Mouse (Mus musculus): Measurements from ENCODE around the gene Rabl2. TPM values are rescaled to one million over a fixed set of nuclear protein-coding genes. Genes with fewer than 3 reads are reported as not detected.

The Rabl2 gene
- polyA plus RNA-seq, 1 experiment from 2014 or later: 41.3 TPM

- ATAC-seq (replicated peaks; ENCODE audit: low FRiP score, low TSS enrichment, low read depth) (peak; percentile 53), DNase-seq (ENCODE audit: low spot score) (no peak)
- Histone ChIP-seq H3K4me2 (ENCODE audit: low read length) (peak overlapping the region; percentile 82), H3K36me3 (ENCODE audit: control insufficient read depth, insufficient read depth, low read length) (peaks cover 13% of the 10 kb centered on the region), H3K4me1 (replicated peaks; ENCODE audit: control insufficient read depth, insufficient read depth, low read length) (peaks cover 5% of the 10 kb centered on the region; the same call in 1 of the 2 replicates), H3K9ac (ENCODE audit: low read length) (peak overlapping the region; percentile 57), H3K9me3 (ENCODE audit: control insufficient read depth, low read length) (no peaks in the 10 kb centered on the region), H3K4me3 (ENCODE audit: low read depth, low read length) (peak overlapping the region; percentile 79), H3K27ac (ENCODE audit: low read depth) (no peak overlapping the region), H3K27me3 (replicated peaks; ENCODE audit: control insufficient read depth, insufficient read depth, low read length) (no peaks in the 10 kb centered on the region)
- 2% methylated on average over 30 of the region's 30 CpGs for WGBS
These were observed 406 bp downstream of the Rabl2 start for GRCm38 (mm10) chr15:89591317-89591716.

- Histone ChIP-seq H3K4me2 (ENCODE audit: low read length) (no peak overlapping the region), H3K4me3 (ENCODE audit: low read depth, low read length) (no peak overlapping the region), H3K9ac (ENCODE audit: low read length) (no peak overlapping the region), H3K4me1 (replicated peaks; ENCODE audit: control insufficient read depth, insufficient read depth, low read length) (peaks cover 5% of the 10 kb centered on the region; the same call in 1 of the 2 replicates), H3K27me3 (replicated peaks; ENCODE audit: control insufficient read depth, insufficient read depth, low read length) (no peaks in the 10 kb centered on the region), H3K9me3 (ENCODE audit: control insufficient read depth, low read length) (no peaks in the 10 kb centered on the region), H3K27ac (ENCODE audit: low read depth) (no peak overlapping the region), H3K36me3 (ENCODE audit: control insufficient read depth, insufficient read depth, low read length) (peaks cover 19% of the 10 kb centered on the region)
- WGBS: 85% methylated on average over 5 of the region's 5 CpGs
- DNase-seq (ENCODE audit: low spot score) (no peak), ATAC-seq (replicated peaks; ENCODE audit: low FRiP score, low TSS enrichment, low read depth) (no peak)
These were observed 2.6 kb downstream of the Rabl2 start for GRCm38 (mm10) chr15:89589146-89589545.

- Histone ChIP-seq H3K9ac (ENCODE audit: low read length) (no peak overlapping the region), H3K27me3 (replicated peaks; ENCODE audit: control insufficient read depth, insufficient read depth, low read length) (no peaks in the 10 kb centered on the region), H3K4me3 (ENCODE audit: low read depth, low read length) (no peak overlapping the region), H3K4me2 (ENCODE audit: low read length) (no peak overlapping the region), H3K27ac (ENCODE audit: low read depth) (no peak overlapping the region), H3K4me1 (replicated peaks; ENCODE audit: control insufficient read depth, insufficient read depth, low read length) (no peaks in the 10 kb centered on the region; the same call in 1 of the 2 replicates), H3K36me3 (ENCODE audit: control insufficient read depth, insufficient read depth, low read length) (peaks cover 22% of the 10 kb centered on the region), H3K9me3 (ENCODE audit: control insufficient read depth, low read length) (no peaks in the 10 kb centered on the region)
- 86% methylated on average over 11 of the region's 11 CpGs for WGBS
- DNase-seq (ENCODE audit: low spot score) (no peak), ATAC-seq (replicated peaks; ENCODE audit: low FRiP score, low TSS enrichment, low read depth) (no peak)
These were observed 6.1 kb downstream of the Rabl2 start for GRCm38 (mm10) chr15:89585631-89586030.

GRCm38 (mm10) chr15:89585101-89585500, 6.6 kb downstream of the Rabl2 start:
- Histone ChIP-seq H3K36me3 (ENCODE audit: control insufficient read depth, insufficient read depth, low read length) (peaks cover 22% of the 10 kb centered on the region), H3K4me3 (ENCODE audit: low read depth, low read length) (no peak overlapping the region), H3K4me1 (replicated peaks; ENCODE audit: control insufficient read depth, insufficient read depth, low read length) (no peaks in the 10 kb centered on the region), H3K4me2 (ENCODE audit: low read length) (no peak overlapping the region), H3K9ac (ENCODE audit: low read length) (no peak overlapping the region), H3K9me3 (ENCODE audit: control insufficient read depth, low read length) (no peaks in the 10 kb centered on the region), H3K27me3 (replicated peaks; ENCODE audit: control insufficient read depth, insufficient read depth, low read length) (no peaks in the 10 kb centered on the region), H3K27ac (ENCODE audit: low read depth) (no peak overlapping the region)
- no peak for ATAC-seq (replicated peaks; ENCODE audit: low FRiP score, low TSS enrichment, low read depth)
- no peak for DNase-seq (ENCODE audit: low spot score)
- 89% methylated on average over 5 of the region's 5 CpGs for WGBS

- Histone ChIP-seq H3K9ac (ENCODE audit: low read length) (no peak overlapping the region), H3K4me3 (ENCODE audit: low read depth, low read length) (no peak overlapping the region), H3K27ac (ENCODE audit: low read depth) (no peak overlapping the region), H3K36me3 (ENCODE audit: control insufficient read depth, insufficient read depth, low read length) (peaks cover 18% of the 10 kb centered on the region; the same call in 1 of the 2 replicates), H3K4me2 (ENCODE audit: low read length) (no peak overlapping the region), H3K27me3 (replicated peaks; ENCODE audit: control insufficient read depth, insufficient read depth, low read length) (no peaks in the 10 kb centered on the region), H3K4me1 (replicated peaks; ENCODE audit: control insufficient read depth, insufficient read depth, low read length) (no peaks in the 10 kb centered on the region), H3K9me3 (ENCODE audit: control insufficient read depth, low read length) (no peaks in the 10 kb centered on the region)
- DNase-seq (ENCODE audit: low spot score) (no peak), ATAC-seq (replicated peaks; ENCODE audit: low FRiP score, low TSS enrichment, low read depth) (no peak)
- WGBS: 88% methylated on average over 7 of the region's 7 CpGs
These were observed 9.2 kb downstream of the Rabl2 start for GRCm38 (mm10) chr15:89582494-89582893.

- H3K9ac ChIP-seq (ENCODE audit: low read length): no peak overlapping the region
- DNase-seq (ENCODE audit: low spot score) (no peak), ATAC-seq (replicated peaks; ENCODE audit: low FRiP score, low TSS enrichment, low read depth) (no peak)
- no peak overlapping the region for H3K27ac ChIP-seq (ENCODE audit: low read depth)
- H3K4me1 ChIP-seq (replicated peaks; ENCODE audit: control insufficient read depth, insufficient read depth, low read length): no peaks in the 10 kb centered on the region
- WGBS: 74% methylated on average over 8 of the region's 8 CpGs
- no peaks in the 10 kb centered on the region for H3K9me3 ChIP-seq (ENCODE audit: control insufficient read depth, low read length)
- no peak overlapping the region for H3K4me3 ChIP-seq (ENCODE audit: low read depth, low read length)
- H3K27me3 ChIP-seq (replicated peaks; ENCODE audit: control insufficient read depth, insufficient read depth, low read length): no peaks in the 10 kb centered on the region
- H3K4me2 ChIP-seq (ENCODE audit: low read length): no peak overlapping the region
- H3K36me3 ChIP-seq (ENCODE audit: control insufficient read depth, insufficient read depth, low read length): no peaks in the 10 kb centered on the region
These were observed 19.6 kb downstream of the Rabl2 start for GRCm38 (mm10) chr15:89572147-89572546.

GRCm38 (mm10) chr15:89568114-89568513, 23.6 kb downstream of the Rabl2 start, which contains the start of gene Acr:
Acr (plus strand) TSS chr15:89568326.
- DNase-seq (ENCODE audit: low spot score): no peak
- 83% methylated on average over 6 of the region's 6 CpGs for WGBS
- Histone ChIP-seq H3K36me3 (ENCODE audit: control insufficient read depth, insufficient read depth, low read length) (no peaks in the 10 kb centered on the region), H3K4me3 (ENCODE audit: low read depth, low read length) (no peak within 1 kb of the TSS), H3K4me1 (replicated peaks; ENCODE audit: control insufficient read depth, insufficient read depth, low read length) (no peaks in the 10 kb centered on the region), H3K27me3 (replicated peaks; ENCODE audit: control insufficient read depth, insufficient read depth, low read length) (no peaks in the 10 kb centered on the region), H3K27ac (ENCODE audit: low read depth) (no peak within 1 kb of the TSS), H3K9ac (ENCODE audit: low read length) (no peak within 1 kb of the TSS), H3K4me2 (ENCODE audit: low read length) (no peak within 1 kb of the TSS), H3K9me3 (ENCODE audit: control insufficient read depth, low read length) (no peaks in the 10 kb centered on the region)
- no peak for ATAC-seq (replicated peaks; ENCODE audit: low FRiP score, low TSS enrichment, low read depth)

- Histone ChIP-seq H3K27ac (ENCODE audit: low read depth) (no peak overlapping the region), H3K4me1 (replicated peaks; ENCODE audit: control insufficient read depth, insufficient read depth, low read length) (peaks cover 17% of the 10 kb centered on the region; the same call in 1 of the 2 replicates), H3K9ac (ENCODE audit: low read length) (no peak overlapping the region), H3K9me3 (ENCODE audit: control insufficient read depth, low read length) (no peaks in the 10 kb centered on the region), H3K27me3 (replicated peaks; ENCODE audit: control insufficient read depth, insufficient read depth, low read length) (peaks cover 36% of the 10 kb centered on the region), H3K4me2 (ENCODE audit: low read length) (no peak overlapping the region), H3K36me3 (ENCODE audit: control insufficient read depth, insufficient read depth, low read length) (no peaks in the 10 kb centered on the region), H3K4me3 (ENCODE audit: low read depth, low read length) (no peak overlapping the region)
- DNase-seq (ENCODE audit: low spot score): no peak
- no peak for ATAC-seq (replicated peaks; ENCODE audit: low FRiP score, low TSS enrichment, low read depth)
- 48% methylated on average over 10 of the region's 10 CpGs for WGBS
These were observed 32.5 kb downstream of the Rabl2 start for GRCm38 (mm10) chr15:89559202-89559731.

- Histone ChIP-seq H3K4me3 (ENCODE audit: low read depth, low read length) (peak overlapping the region; percentile 21), H3K27ac (ENCODE audit: low read depth) (no peak overlapping the region), H3K9me3 (ENCODE audit: control insufficient read depth, low read length) (no peaks in the 10 kb centered on the region), H3K36me3 (ENCODE audit: control insufficient read depth, insufficient read depth, low read length) (no peaks in the 10 kb centered on the region), H3K4me2 (ENCODE audit: low read length) (peak overlapping the region; percentile 47), H3K9ac (ENCODE audit: low read length) (no peak overlapping the region), H3K27me3 (replicated peaks; ENCODE audit: control insufficient read depth, insufficient read depth, low read length) (peaks cover 36% of the 10 kb centered on the region), H3K4me1 (replicated peaks; ENCODE audit: control insufficient read depth, insufficient read depth, low read length) (peaks cover 17% of the 10 kb centered on the region; the same call in 1 of the 2 replicates)
- DNase-seq (ENCODE audit: low spot score): peak; percentile 63
- WGBS: 3% methylated on average over 34 of the region's 34 CpGs
- no peak for ATAC-seq (replicated peaks; ENCODE audit: low FRiP score, low TSS enrichment, low read depth)
These were observed 33.7 kb downstream of the Rabl2 start for GRCm38 (mm10) chr15:89557996-89558390.
